In genomic region chr11:43549701-43550100, GRCm38 (mm10) we compare ENCODE assay signal across 9 mouse cellular contexts. TPM values are rescaled to one million over a fixed set of nuclear protein-coding genes. Genes with fewer than 3 reads are reported as not detected.
DNase-seq lines count a peak whose midpoint lies in the region; ATAC-seq lines count a peak whose summit lies in the region.
"Had no signal": no experiment of that assay in that cellular context is flagged by ENCODE, and none has a peak within 500 bp of the region (broad histone marks: within the 10 kb centered on the region; RNA-seq: fewer than 3 reads in every experiment).

No protein-coding gene starts in this region.

- H3K27ac ChIP-seq in forebrain, embryonic 10.5 days, result peak overlapping the region; percentile 85
- H3K27ac ChIP-seq in forebrain, embryonic 12.5 days, result no peak overlapping the region
- peak overlapping the region; percentile 97 for H3K27ac ChIP-seq in heart, embryonic 13.5 days (replicated peaks)

- no peak overlapping the region for H3K4me3 ChIP-seq in forebrain, embryonic 10.5 days
- no peak overlapping the region for H3K4me3 ChIP-seq in forebrain, embryonic 12.5 days (replicated peaks)
- H3K4me3 ChIP-seq in heart, embryonic 13.5 days, result no peak overlapping the region

- no peaks in the 10 kb centered on the region; the same call in 1 of the 2 replicates for H3K27me3 ChIP-seq in forebrain, embryonic 10.5 days (ENCODE audit: poor library complexity, severe bottlenecking)
- 0 out of 2 replicates have a peak, but pooled peaks cover 3% of the 10 kb centered on the region for H3K27me3 ChIP-seq in forebrain, embryonic 12.5 days
- no peaks in the 10 kb centered on the region for H3K27me3 ChIP-seq in heart, embryonic 13.5 days (replicated peaks)

- H3K4me1 ChIP-seq in forebrain, embryonic 10.5 days, result peaks cover 87% of the 10 kb centered on the region
- H3K4me1 ChIP-seq in forebrain, embryonic 12.5 days, result peaks cover 47% of the 10 kb centered on the region
- H3K4me1 ChIP-seq in heart, embryonic 13.5 days, result peaks cover 86% of the 10 kb centered on the region

- DNase-seq in forebrain, embryonic 10.5 days (ENCODE audit: extremely low spot score, low spot score), result no peak
- DNase-seq in adrenal gland, postnatal 36 days, result peak; percentile 48 to 71
- DNase-seq in kidney, postnatal 36 days, result peak; percentile 88 to 92
- peak; percentile 15 for DNase-seq in ovary, postnatal 14 days (ENCODE audit: low spot score)
- DNase-seq in left cerebral cortex, adult 18-20 months (ENCODE audit: low spot score in 2 of 2), result no peak

- 47% methylated on average over 11 of the region's 11 CpGs for WGBS in forebrain, embryonic 10.5 days
- 55% methylated on average over 11 of the region's 11 CpGs for WGBS in forebrain, embryonic 12.5 days
- 29% methylated on average over 11 of the region's 11 CpGs for WGBS in heart, embryonic 13.5 days

- H3K9ac ChIP-seq in forebrain, embryonic 12.5 days, result no peak overlapping the region
- peak overlapping the region; percentile 70 for H3K9ac ChIP-seq in heart, embryonic 13.5 days

- no peaks in the 10 kb centered on the region for H3K9me3 ChIP-seq in forebrain, embryonic 10.5 days
- no peaks in the 10 kb centered on the region for H3K9me3 ChIP-seq in forebrain, embryonic 12.5 days
- H3K9me3 ChIP-seq in heart, embryonic 13.5 days, result no peaks in the 10 kb centered on the region

- no peak overlapping the region for H3K4me2 ChIP-seq in forebrain, embryonic 12.5 days
- peak overlapping the region; percentile 53; the same call in 1 of the 2 replicates for H3K4me2 ChIP-seq in heart, embryonic 13.5 days

- no peak for ATAC-seq in forebrain, embryonic 12.5 days (ENCODE audit: low FRiP score)
- ATAC-seq in heart, embryonic 13.5 days (ENCODE audit: extremely low read depth, insufficient number of reproducible peaks, low FRiP score, low TSS enrichment), result no peak
- no peak for ATAC-seq in megakaryocyte, adult 5-6 weeks (ENCODE audit: poor library complexity, severe bottlenecking)

- H3K36me3 ChIP-seq in forebrain, embryonic 10.5 days (replicated peaks), result peaks cover 40% of the 10 kb centered on the region
- no peaks in the 10 kb centered on the region; the same call in 1 of the 2 replicates for H3K36me3 ChIP-seq in forebrain, embryonic 12.5 days (replicated peaks)
- H3K36me3 ChIP-seq in heart, embryonic 13.5 days, result peaks cover 9% of the 10 kb centered on the region

RNA-seq across cellular contexts. Expression of gene Ccnjl, which starts 21.1 kb away (rescaled TPM):
- polyA plus RNA-seq in forebrain, embryonic 10.5 days (2016; fragmentation: Nextera tagmentation; extraction: Ambion mirVana), result 34.8 and 36.9 TPM in 2 replicates
- polyA plus RNA-seq in forebrain, embryonic 12.5 days (2016; fragmentation: Nextera tagmentation; extraction: Ambion mirVana), result 20.6 and 22.1 TPM in 2 replicates
- 1 to 10 TPM; 2.1 TPM for total RNA-seq in adrenal gland, postnatal 36 days (2021)
- polyA plus RNA-seq in heart, embryonic 13.5 days (2015; fragmentation: Nextera tagmentation; extraction: Ambion mirVana), result 15.7 and 20.7 TPM in 2 replicates
- total RNA-seq in left cerebral cortex, adult 18-20 months (2021), result 1 to 10 TPM; 2.8 to 3.0 TPM
- total RNA-seq in megakaryocyte, adult 5-6 weeks (2015), result not detected in 2 replicates
- total RNA-seq in megakaryocyte, adult 5-6 weeks (2017), result not detected in 2 replicates

RNA-seq across cellular contexts. Expression of gene 4933415A04Rik, which starts 37.1 kb away (rescaled TPM):
- 10.7 and 11.2 TPM in 2 replicates for polyA plus RNA-seq in forebrain, embryonic 10.5 days (2016; fragmentation: Nextera tagmentation; extraction: Ambion mirVana)
- polyA plus RNA-seq in forebrain, embryonic 12.5 days (2016; fragmentation: Nextera tagmentation; extraction: Ambion mirVana), result 5.8 and 6.1 TPM in 2 replicates
- total RNA-seq in adrenal gland, postnatal 36 days (2021), result 1 to 10 TPM in 1 of 2 experiments, under 1 TPM in 1; 0.36 to 1.0 TPM
- 4.7 and 5.0 TPM in 2 replicates for polyA plus RNA-seq in heart, embryonic 13.5 days (2015; fragmentation: Nextera tagmentation; extraction: Ambion mirVana)
- total RNA-seq in left cerebral cortex, adult 18-20 months (2021), result under 1 TPM; 0.66 to 0.70 TPM
- total RNA-seq in megakaryocyte, adult 5-6 weeks (2015), result not detected in 2 replicates
- not detected in 2 replicates for total RNA-seq in megakaryocyte, adult 5-6 weeks (2017)

RNA-seq across cellular contexts. Expression of gene Fabp6, which starts 51.6 kb away (rescaled TPM):
- not detected in 2 replicates for polyA plus RNA-seq in forebrain, embryonic 10.5 days (2016; fragmentation: Nextera tagmentation; extraction: Ambion mirVana)
- not detected in 2 replicates for polyA plus RNA-seq in forebrain, embryonic 12.5 days (2016; fragmentation: Nextera tagmentation; extraction: Ambion mirVana)
- not detected for total RNA-seq in adrenal gland, postnatal 36 days (2021)
- not detected in 2 replicates for polyA plus RNA-seq in heart, embryonic 13.5 days (2015; fragmentation: Nextera tagmentation; extraction: Ambion mirVana)
- total RNA-seq in left cerebral cortex, adult 18-20 months (2021), result not detected
- total RNA-seq in megakaryocyte, adult 5-6 weeks (2015), result not detected in 2 replicates
- not detected in 2 replicates for total RNA-seq in megakaryocyte, adult 5-6 weeks (2017)
- total RNA-seq: left cerebral cortex, postnatal 25 days had no signal

Comparison
In these comparisons a context has a peak if more than half of its experiments do, and no peak if none do; other contexts are left out.
1. DNase-seq: peak in adrenal gland, postnatal 36 days (2 of 2), kidney, postnatal 36 days (2 of 2) and ovary, postnatal 14 days (single experiment); none in forebrain, embryonic 10.5 days (single experiment) and left cerebral cortex, adult 18-20 months (0 of 2).